Mouse (Mus musculus) MEL (cell line): ENCODE data around the gene Paxx.

Source experiments
- CTCF ChIP-seq, 3 experiments: IDR thresholded peaks in 2 of 3; conservative IDR thresholded peaks in 1 of 3; 2 replicates each; pipeline ENCODE4 v1.5.1; 2011 to 2012; ENCODE audit warnings: low read length in 3 of 3, low read depth in 2 of 3, mild to moderate bottlenecking in 2 of 3, improper control_type of control experiment in 1 of 3, inconsistent platforms in 1 of 3, mixed read lengths in 1 of 3, moderate library complexity in 1 of 3; ENCODE audit not compliant: control insufficient read depth in 1 of 3, insufficient read depth in 1 of 3, poor library complexity in 1 of 3, severe bottlenecking in 1 of 3
- MAZ ChIP-seq: IDR thresholded peaks from 2 replicates; pipeline ENCODE4 v1.6.1; 2012; ENCODE audit warnings: low read depth, mild to moderate bottlenecking, inconsistent platforms, low read length, improper control_type of control experiment
- ZMIZ1 ChIP-seq: IDR thresholded peaks from 2 replicates; pipeline ENCODE4 v1.6.1; 2012; ENCODE audit warnings: low read depth, mild to moderate bottlenecking, inconsistent platforms, low read length, improper control_type of control experiment, moderate library complexity

GRCm38 (mm10) chr2:25479551-25480311 lies 18.8 kb upstream of the Paxx start:
- TF ChIP-seq CTCF (IDR thresholded peaks at IDR 0.05 in 2 of 3, conservative IDR thresholded peaks at IDR 0.05 in 1 of 3; ENCODE audit: control insufficient read depth in 1 of 3, insufficient read depth in 1 of 3, low read depth in 2 of 3, low read length in 3 of 3, poor library complexity in 1 of 3, severe bottlenecking in 1 of 3) (no peak), ZMIZ1 (no peak), MAZ (no peak)
